Comparison of ENCODE assay signal across 27 mouse cellular contexts in the genomic region with DNA sequence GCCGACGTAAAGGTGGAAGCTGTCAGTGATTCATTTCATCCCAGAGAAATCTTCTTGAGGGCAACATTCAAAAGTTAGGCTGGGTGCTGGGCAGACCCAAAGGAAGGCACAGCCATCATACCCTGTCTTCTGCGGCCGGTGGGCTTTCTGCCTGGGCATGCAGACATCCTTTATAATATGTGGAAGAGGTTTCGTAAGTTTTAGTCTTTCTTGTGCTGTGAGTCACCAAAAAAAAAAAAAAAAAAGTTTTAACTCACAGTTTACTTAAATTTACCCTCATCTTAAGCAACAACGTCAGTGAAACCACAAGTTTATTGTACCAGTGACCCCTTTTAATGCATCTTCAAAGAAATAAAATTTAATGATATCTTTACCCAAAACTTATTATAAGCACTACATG.
A peak's percentile ranks its signal among the peaks of the same experiment; 100 is the strongest.
DNase-seq lines count a peak whose midpoint lies in the region; ATAC-seq lines count a peak whose summit lies in the region.
"Had no signal": no experiment of that assay in that cellular context is flagged by ENCODE, and none has a peak within 500 bp of the region (broad histone marks: within the 10 kb centered on the region; RNA-seq: fewer than 3 reads in every experiment).

No protein-coding gene starts in this region.

- no peak overlapping the region for H3K4me3 ChIP-seq in embryonic facial prominence, embryonic 15.5 days (replicated peaks)
- no peak overlapping the region for H3K4me3 ChIP-seq in embryonic facial prominence, embryonic 10.5 days
- H3K4me3 ChIP-seq in limb, embryonic 10.5 days, result no peak overlapping the region
- H3K4me3 ChIP-seq: embryonic facial prominence, embryonic 12.5 days; erythroblast, embryonic 14.5 days; forebrain, embryonic 12.5 days; forebrain, embryonic 15.5 days; heart, adult 2 months; heart, embryonic 10.5 days; heart, embryonic 13.5 days had no signal

- DNase-seq in embryonic facial prominence, embryonic 10.5 days (ENCODE audit: low spot score), result no peak
- no peak for DNase-seq in limb, embryonic 10.5 days (ENCODE audit: low spot score)
- no peak for DNase-seq in neural tube, embryonic 10.5 days (ENCODE audit: extremely low spot score, low spot score)
- no peak for DNase-seq in kidney, postnatal 25 days
- DNase-seq: adrenal gland, adult 8-10 months; adrenal gland, postnatal 25 days; B cell, adult 2 months; cerebellum, adult 11-12 months; cerebellum, adult 8-10 months; cerebellum, postnatal 14 days; gastrocnemius, postnatal 25 days; heart, adult 2 months; heart, postnatal 14 days; heart, postnatal 4 days had no signal

- no peaks in the 10 kb centered on the region for H3K36me3 ChIP-seq in embryonic facial prominence, embryonic 15.5 days
- H3K36me3 ChIP-seq in embryonic facial prominence, embryonic 10.5 days (replicated peaks), result no peaks in the 10 kb centered on the region
- H3K36me3 ChIP-seq in limb, embryonic 10.5 days, result no peaks in the 10 kb centered on the region
- H3K36me3 ChIP-seq: embryonic facial prominence, embryonic 12.5 days; forebrain, embryonic 12.5 days; forebrain, embryonic 15.5 days; heart, embryonic 10.5 days; heart, embryonic 13.5 days had no signal

- ATAC-seq in embryonic facial prominence, embryonic 15.5 days (ENCODE audit: insufficient number of reproducible peaks, low FRiP score, low TSS enrichment, low read depth), result no peak
- ATAC-seq in megakaryocyte progenitor cell, adult 5-6 weeks (replicated peaks; ENCODE audit: poor library complexity), result peak; percentile 74
- ATAC-seq: activated CD4-positive, CD25-positive, alpha-beta regulatory T cell, adult 4 months; CD4-positive, CD25-positive, alpha-beta regulatory T cell, adult 4 months; forebrain, embryonic 15.5 days; hindbrain, postnatal 0 days; inflammation-experienced regulatory T-cells, adult 6 months had no signal

- no peaks in the 10 kb centered on the region for H3K9me3 ChIP-seq in embryonic facial prominence, embryonic 15.5 days (replicated peaks)
- no peaks in the 10 kb centered on the region for H3K9me3 ChIP-seq in embryonic facial prominence, embryonic 10.5 days
- no peaks in the 10 kb centered on the region for H3K9me3 ChIP-seq in limb, embryonic 10.5 days (replicated peaks)
- H3K9me3 ChIP-seq: embryonic facial prominence, embryonic 12.5 days; forebrain, embryonic 12.5 days; forebrain, embryonic 15.5 days; heart, embryonic 10.5 days; heart, embryonic 13.5 days had no signal

- peaks cover 18% of the 10 kb centered on the region for H3K4me1 ChIP-seq in embryonic facial prominence, embryonic 15.5 days
- H3K4me1 ChIP-seq in embryonic facial prominence, embryonic 10.5 days, result peaks cover 26% of the 10 kb centered on the region
- H3K4me1 ChIP-seq in limb, embryonic 10.5 days, result peaks cover 72% of the 10 kb centered on the region

- WGBS in embryonic facial prominence, embryonic 15.5 days, result 63% methylated on average over 6 of the region's 6 CpGs
- 92% methylated on average over 6 of the region's 6 CpGs for whole genome bisulfite sequencing in embryonic facial prominence, embryonic 10.5 days
- 87% methylated on average over 6 of the region's 6 CpGs for WGBS in limb, embryonic 10.5 days

- 0 out of 2 replicates have a peak overlapping the region, but pooled peaks have one; percentile 36 for H3K27ac ChIP-seq in embryonic facial prominence, embryonic 15.5 days (replicated peaks)
- no peak overlapping the region for H3K27ac ChIP-seq in embryonic facial prominence, embryonic 10.5 days (replicated peaks)
- H3K27ac ChIP-seq in limb, embryonic 10.5 days, result peak overlapping the region; percentile 82
- H3K27ac ChIP-seq: embryonic facial prominence, embryonic 12.5 days; forebrain, embryonic 12.5 days; forebrain, embryonic 15.5 days; heart, adult 2 months; heart, embryonic 10.5 days; heart, embryonic 13.5 days; hindbrain, embryonic 14.5 days; hindbrain, postnatal 0 days had no signal

- no peaks in the 10 kb centered on the region for H3K27me3 ChIP-seq in embryonic facial prominence, embryonic 15.5 days
- 0 out of 2 replicates have a peak, but pooled peaks cover 5% of the 10 kb centered on the region for H3K27me3 ChIP-seq in embryonic facial prominence, embryonic 10.5 days (replicated peaks; ENCODE audit: low read depth, poor library complexity, severe bottlenecking)
- no peaks in the 10 kb centered on the region for H3K27me3 ChIP-seq in limb, embryonic 10.5 days (ENCODE audit: low read depth, poor library complexity, severe bottlenecking)
- H3K27me3 ChIP-seq: embryonic facial prominence, embryonic 12.5 days; forebrain, embryonic 12.5 days; forebrain, embryonic 15.5 days; heart, embryonic 13.5 days had no signal

- H3K4me2 ChIP-seq in embryonic facial prominence, embryonic 15.5 days (replicated peaks), result no peak overlapping the region
- H3K4me2 ChIP-seq: embryonic facial prominence, embryonic 12.5 days; forebrain, embryonic 12.5 days; forebrain, embryonic 15.5 days; heart, embryonic 13.5 days; hindbrain, embryonic 14.5 days had no signal

- no peak overlapping the region for H3K9ac ChIP-seq in embryonic facial prominence, embryonic 15.5 days
- H3K9ac ChIP-seq: embryonic facial prominence, embryonic 12.5 days; forebrain, embryonic 12.5 days; forebrain, embryonic 15.5 days; heart, embryonic 13.5 days; hindbrain, embryonic 14.5 days had no signal
